Mouse (Mus musculus) thymus, adult 18-20 months (tissue): ENCODE measurements around the gene Slc25a44.
"Not testable (repeated sequence)": the region's sequence is repeated elsewhere in the genome, so short reads cannot be mapped to it uniquely, and the experiment has no call there.

Experiments
- DNase-seq, 2 experiments: peaks; one replicate each; pipeline ENCODE4 v3.0.0; 2022; ENCODE audit warnings: mixed read lengths in 2 of 2

The Slc25a44 gene

GRCm38 (mm10) chr3:88410645-88411031 is 14.3 kb downstream of the Slc25a44 start:
- DNase-seq = peak in 1 of 2 experiments; percentile 24

GRCm38 (mm10) chr3:88409741-88410644 is 14.9 kb downstream of the Slc25a44 start, which contains the start of gene Pmf1:
Gene Pmf1, minus strand, starts transcription at chr3:88410331.
- peak; percentile 83 to 89 for DNase-seq

- no peak for DNase-seq
Observed at GRCm38 (mm10) chr3:88408953-88409352, 16.0 kb downstream of the Slc25a44 start.

- DNase-seq = no peak
Observed at GRCm38 (mm10) chr3:88407529-88407928, 17.4 kb downstream of the Slc25a44 start.

GRCm38 (mm10) chr3:88407090-88407489 is 17.8 kb downstream of the Slc25a44 start:
- DNase-seq = peak in 1 of 2 experiments; percentile 46

GRCm38 (mm10) chr3:88403522-88404230 is 21.3 kb downstream of the Slc25a44 start:
- DNase-seq = no peak

- no peak for DNase-seq
Observed at GRCm38 (mm10) chr3:88398666-88399065, 26.3 kb downstream of the Slc25a44 start.

- no peak for DNase-seq
Observed at GRCm38 (mm10) chr3:88395742-88396141, 29.2 kb downstream of the Slc25a44 start.

- DNase-seq = no peak
Observed at GRCm38 (mm10) chr3:88395288-88395687, 29.7 kb downstream of the Slc25a44 start.

GRCm38 (mm10) chr3:88393776-88394375 is 31.1 kb downstream of the Slc25a44 start:
- DNase-seq = no peak

- no peak for DNase-seq
Observed at GRCm38 (mm10) chr3:88384364-88384763, 40.6 kb downstream of the Slc25a44 start, which contains the start of gene Bglap. Gene Bglap, minus strand, starts transcription at chr3:88384464.

GRCm38 (mm10) chr3:88382383-88382782 is 42.6 kb downstream of the Slc25a44 start:
- DNase-seq = not testable (repeated sequence)

GRCm38 (mm10) chr3:88381389-88382315 is 43.3 kb downstream of the Slc25a44 start:
- peak; percentile 64 to 69 for DNase-seq

GRCm38 (mm10) chr3:88378599-88378998 is 46.3 kb downstream of the Slc25a44 start, which contains the start of gene Bglap2:
Gene Bglap2, minus strand, starts transcription at chr3:88378699.
- DNase-seq = not testable (repeated sequence)

GRCm38 (mm10) chr3:88376644-88377043 is 48.3 kb downstream of the Slc25a44 start:
- DNase-seq = not testable (repeated sequence)

- DNase-seq = peak; percentile 39 to 58
Observed at GRCm38 (mm10) chr3:88375750-88376626, 49.0 kb downstream of the Slc25a44 start.

- DNase-seq = not testable (repeated sequence)
Observed at GRCm38 (mm10) chr3:88372643-88373042, 52.3 kb downstream of the Slc25a44 start, which contains the start of gene Bglap3. Gene Bglap3, minus strand, starts transcription at chr3:88372743.

GRCm38 (mm10) chr3:88368511-88368910 is 56.4 kb downstream of the Slc25a44 start:
- not testable (repeated sequence) for DNase-seq

- DNase-seq = not testable (repeated sequence)
Observed at GRCm38 (mm10) chr3:88367517-88367916, 57.4 kb downstream of the Slc25a44 start.

GRCm38 (mm10) chr3:88366830-88367428 is 58.0 kb downstream of the Slc25a44 start:
- peak; percentile 74 to 77 for DNase-seq
